Comparison of ENCODE assay signal across 28 mouse cellular contexts in genomic region chr6:140450693-140451092, GRCm38 (mm10).
"Had no signal": no experiment of that assay in that cellular context is flagged by ENCODE, and none has a peak within 500 bp of the region (broad histone marks: within the 10 kb centered on the region; RNA-seq: fewer than 3 reads in every experiment).

No protein-coding gene starts in this region.

- H3K4me1 ChIP-seq: hindbrain, embryonic 10.5 days; hindbrain, embryonic 12.5 days; limb, embryonic 10.5 days; liver, embryonic 13.5 days; liver, embryonic 15.5 days had no signal

- H3K27ac ChIP-seq: gastrocnemius, adult 2 months; heart, adult 2 months; hindbrain, embryonic 10.5 days; hindbrain, embryonic 12.5 days; hindbrain, embryonic 14.5 days; intestine, embryonic 15.5 days; kidney, postnatal 0 days; layer of hippocampus, adult 2 months; left cerebral cortex, adult 2 months; limb, embryonic 10.5 days; limb, embryonic 12.5 days; liver, embryonic 13.5 days; liver, embryonic 15.5 days had no signal

- H3K9me3 ChIP-seq: hindbrain, embryonic 10.5 days; hindbrain, embryonic 12.5 days; intestine, embryonic 15.5 days; limb, embryonic 10.5 days; limb, embryonic 12.5 days; liver, embryonic 13.5 days; liver, embryonic 15.5 days had no signal

- DNase-seq: gastrocnemius, adult 2 months; gastrocnemius, postnatal 10 days; gastrocnemius, postnatal 25 days; heart, adult 2 months; heart, postnatal 10 days; heart, postnatal 4 days; kidney, adult 18-20 months; kidney, adult 8-10 months; kidney, postnatal 14 days; kidney, postnatal 4 days; liver; liver, embryonic 13.5 days; liver, postnatal 0 days had no signal

- H3K27me3 ChIP-seq: hindbrain, embryonic 12.5 days; intestine, embryonic 15.5 days; limb, embryonic 12.5 days; liver, embryonic 13.5 days; liver, embryonic 15.5 days had no signal

- H3K4me2 ChIP-seq: heart, embryonic 11.5 days; hindbrain, embryonic 12.5 days; hindbrain, embryonic 14.5 days; intestine, embryonic 15.5 days; limb, embryonic 12.5 days; liver, embryonic 11.5 days; liver, embryonic 13.5 days; liver, embryonic 15.5 days had no signal

- ATAC-seq: hindbrain, embryonic 16.5 days; inflammation-experienced regulatory T-cells, adult 6 months; intestine, embryonic 15.5 days; intestine, postnatal 0 days; liver, postnatal 0 days had no signal

- H3K9ac ChIP-seq: hindbrain, embryonic 12.5 days; hindbrain, embryonic 14.5 days; intestine, embryonic 15.5 days; limb, embryonic 12.5 days; liver, embryonic 13.5 days; liver, embryonic 15.5 days; liver, postnatal 0 days had no signal

- H3K36me3 ChIP-seq: liver, embryonic 13.5 days; liver, embryonic 15.5 days had no signal

- H3K4me3 ChIP-seq: gastrocnemius, adult 2 months; heart, adult 2 months; hindbrain, embryonic 10.5 days; hindbrain, embryonic 12.5 days; intestine, embryonic 15.5 days; layer of hippocampus, adult 2 months; left cerebral cortex, adult 2 months; limb, embryonic 10.5 days; limb, embryonic 12.5 days; liver, embryonic 13.5 days; liver, embryonic 15.5 days had no signal
